Mouse (Mus musculus) frontal cortex, adult (tissue): ENCODE results near the gene Gps1.
"Not testable (repeated sequence)": the region's sequence is repeated elsewhere in the genome, so short reads cannot be mapped to it uniquely, and the experiment has no call there.

ENCODE experiments used
- ATAC-seq: cut with Nextera tagmentation; 2 replicates; pipeline ENCODE4 v1.9.2; 2017; ENCODE audit warnings: mild to moderate bottlenecking, moderate library complexity, mixed read lengths; ENCODE audit not compliant: low TSS enrichment

Gps1 gene

DNA sequence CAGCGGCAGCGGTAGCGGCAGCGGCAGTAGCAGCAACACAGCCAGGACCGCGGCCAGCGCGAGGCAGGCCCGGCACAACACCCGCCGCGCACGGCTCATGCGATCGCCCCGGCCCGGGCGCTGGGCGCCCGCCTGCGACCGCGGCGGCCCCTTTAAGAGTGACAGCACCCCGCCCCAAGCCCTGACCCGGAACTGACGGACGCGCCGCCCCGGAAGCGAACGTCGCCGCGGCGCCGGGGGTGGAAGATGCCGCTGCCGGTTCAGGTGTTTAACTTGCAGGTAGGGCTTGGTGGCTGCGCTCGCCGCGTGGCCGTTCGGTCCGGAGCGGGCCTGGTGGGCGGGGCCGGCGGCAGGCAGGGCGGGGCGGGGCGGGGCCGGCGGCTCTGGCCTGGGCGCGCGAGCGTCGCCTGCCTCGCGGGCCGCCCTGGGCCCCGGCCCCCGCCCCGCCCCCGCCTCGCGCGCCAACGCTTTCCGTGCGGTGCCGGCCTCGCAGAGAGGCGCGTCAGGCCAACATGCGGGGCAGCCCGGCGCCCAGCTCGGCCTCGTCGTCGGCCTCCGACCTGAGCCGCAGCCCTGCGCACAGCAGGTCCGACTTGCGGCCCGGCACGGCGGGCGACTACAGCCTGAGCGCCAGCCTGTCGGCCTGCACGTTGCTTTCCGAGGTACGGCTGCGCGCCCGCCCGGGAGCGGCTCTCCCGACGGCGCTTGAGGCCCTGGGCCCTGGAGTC lies at the start of gene Gps1, which contains the start of gene Rfng:
TSS of gene Gps1 (plus strand) at position 209 of the 728 bp plus-strand sequence.
TSS of gene Rfng (minus strand) at position 144 of the 728 bp plus-strand sequence.
- peak; percentile 81 for ATAC-seq

DNA sequence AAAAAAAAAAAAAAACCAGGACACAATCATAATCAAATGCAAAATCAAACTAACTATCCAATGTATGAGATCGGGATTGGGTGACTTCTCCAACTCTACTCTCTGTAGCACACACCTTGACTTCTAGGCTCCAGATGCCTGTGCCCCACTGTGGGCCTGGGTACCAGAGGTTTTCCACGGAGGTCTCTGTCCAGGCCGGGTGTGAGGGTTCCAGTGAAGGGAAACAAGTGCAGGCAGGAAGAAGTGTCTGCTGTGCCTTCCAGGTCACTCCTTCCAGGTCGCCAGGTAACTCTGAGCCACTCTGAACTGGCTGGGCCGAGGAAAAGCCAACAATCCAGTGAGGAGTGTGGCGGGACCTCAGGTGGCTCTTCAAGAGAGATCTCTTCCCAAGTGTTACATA lies 47.6 kb upstream of the Gps1 start:
- no peak for ATAC-seq

DNA sequence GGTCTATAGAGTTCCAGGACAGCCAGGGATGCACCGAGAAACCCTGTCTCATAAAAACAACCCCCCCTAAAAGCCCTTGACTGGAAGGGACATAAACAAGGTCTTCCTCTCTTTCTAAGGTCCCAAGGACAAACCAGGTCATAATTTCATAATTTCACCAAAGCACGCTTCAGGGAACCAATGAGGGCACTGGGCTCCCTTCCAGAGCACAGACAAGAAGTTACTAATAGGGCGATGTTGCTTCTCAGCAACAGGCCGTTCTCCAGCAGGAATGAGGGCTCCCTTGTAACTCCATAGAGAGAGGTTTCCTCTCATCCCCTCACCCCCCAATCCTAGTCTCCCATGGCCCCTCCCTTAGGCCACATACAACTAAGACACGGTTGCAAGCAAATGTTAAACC lies 43.1 kb upstream of the Gps1 start:
- ATAC-seq, result no peak

GRCm38 (mm10) chr11:120744121-120744701 lies 39.9 kb upstream of the Gps1 start:
- ATAC-seq, result no peak

GRCm38 (mm10) chr11:120747974-120748373 lies 36.1 kb upstream of the Gps1 start:
- no peak for ATAC-seq

DNA sequence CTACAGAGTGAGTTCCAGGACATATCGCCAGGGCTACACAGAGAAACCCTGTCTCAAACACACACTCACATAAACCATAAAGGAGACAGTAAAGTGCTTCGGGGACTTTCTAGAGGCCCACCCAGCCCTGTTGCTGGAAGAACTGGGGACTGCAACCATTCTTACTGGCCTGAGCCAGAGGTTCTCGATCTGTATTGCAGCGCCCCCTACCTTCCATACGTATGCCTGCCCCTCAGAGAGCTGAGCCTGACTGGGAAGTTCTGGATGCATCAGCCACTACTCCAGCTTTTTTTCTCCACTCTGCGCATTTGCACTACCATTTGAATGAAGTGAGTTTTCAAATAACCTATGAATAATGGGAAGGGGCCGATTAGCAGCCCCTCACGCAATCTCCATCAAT lies 34.6 kb upstream of the Gps1 start:
- ATAC-seq, result no peak

DNA sequence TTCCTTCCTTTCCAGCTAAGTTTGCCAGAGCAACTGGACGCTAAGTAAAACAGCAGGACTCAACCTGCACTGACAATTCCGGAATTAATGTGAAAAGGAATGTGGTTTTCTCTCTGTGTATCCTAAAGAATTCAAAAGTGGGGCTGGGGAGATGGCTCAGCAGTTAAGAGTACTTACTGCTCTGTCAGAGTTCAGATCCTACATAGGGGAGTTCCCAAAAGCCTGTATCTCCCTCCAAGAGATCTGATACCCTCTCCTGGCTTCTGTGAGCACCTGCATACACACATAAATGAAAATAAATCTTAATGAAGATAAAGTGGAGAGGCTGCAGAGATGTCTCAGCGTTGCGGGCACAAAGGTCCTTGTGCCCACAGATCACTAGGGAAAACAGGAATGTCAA lies 32.5 kb upstream of the Gps1 start:
- ATAC-seq, result no peak

DNA sequence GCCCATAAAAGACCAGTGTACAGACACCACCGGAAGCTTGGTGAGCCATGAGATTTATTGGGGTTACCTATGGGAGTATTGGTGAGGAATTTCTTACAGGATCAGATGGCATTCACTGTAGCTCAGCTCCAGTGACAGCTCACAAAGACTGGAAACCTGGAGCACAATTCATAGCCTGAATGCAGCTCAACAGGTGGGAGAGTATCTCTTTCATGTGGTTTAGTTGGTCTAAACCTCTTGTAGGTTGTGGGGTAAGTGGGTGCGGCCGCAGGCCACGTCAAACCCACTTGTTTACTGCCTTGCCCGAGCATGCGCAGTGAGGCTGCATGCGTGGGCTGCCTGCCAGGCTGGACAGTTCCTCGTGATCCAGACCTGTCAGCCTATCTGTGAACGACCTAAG lies 23.8 kb upstream of the Gps1 start:
- ATAC-seq, result no peak

GRCm38 (mm10) chr11:120761811-120762671 lies 22.0 kb upstream of the Gps1 start:
- no peak for ATAC-seq

DNA sequence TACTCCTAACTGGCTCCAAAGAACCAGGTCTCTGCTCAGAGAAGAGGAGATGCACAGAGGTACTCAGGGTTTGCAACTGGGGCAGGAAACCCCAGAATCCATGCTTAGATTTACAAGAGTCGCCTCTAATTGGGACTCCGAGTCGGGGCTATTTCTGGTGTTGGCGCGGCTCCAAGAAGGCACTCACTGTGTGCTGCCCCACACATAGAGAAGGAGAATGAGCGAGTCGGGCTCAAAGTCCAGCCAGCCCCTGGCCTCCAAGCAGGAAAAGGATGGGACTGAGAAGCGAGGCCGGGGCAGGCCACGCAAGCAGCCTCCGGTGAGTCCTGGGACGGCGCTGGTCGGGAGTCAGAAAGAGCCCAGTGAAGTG lies 21.4 kb upstream of the Gps1 start, which contains the start of gene Hmga1b:
TSS of gene Hmga1b (plus strand) at position 123 of the 370 bp plus-strand sequence.
- ATAC-seq, result not testable (repeated sequence)

DNA sequence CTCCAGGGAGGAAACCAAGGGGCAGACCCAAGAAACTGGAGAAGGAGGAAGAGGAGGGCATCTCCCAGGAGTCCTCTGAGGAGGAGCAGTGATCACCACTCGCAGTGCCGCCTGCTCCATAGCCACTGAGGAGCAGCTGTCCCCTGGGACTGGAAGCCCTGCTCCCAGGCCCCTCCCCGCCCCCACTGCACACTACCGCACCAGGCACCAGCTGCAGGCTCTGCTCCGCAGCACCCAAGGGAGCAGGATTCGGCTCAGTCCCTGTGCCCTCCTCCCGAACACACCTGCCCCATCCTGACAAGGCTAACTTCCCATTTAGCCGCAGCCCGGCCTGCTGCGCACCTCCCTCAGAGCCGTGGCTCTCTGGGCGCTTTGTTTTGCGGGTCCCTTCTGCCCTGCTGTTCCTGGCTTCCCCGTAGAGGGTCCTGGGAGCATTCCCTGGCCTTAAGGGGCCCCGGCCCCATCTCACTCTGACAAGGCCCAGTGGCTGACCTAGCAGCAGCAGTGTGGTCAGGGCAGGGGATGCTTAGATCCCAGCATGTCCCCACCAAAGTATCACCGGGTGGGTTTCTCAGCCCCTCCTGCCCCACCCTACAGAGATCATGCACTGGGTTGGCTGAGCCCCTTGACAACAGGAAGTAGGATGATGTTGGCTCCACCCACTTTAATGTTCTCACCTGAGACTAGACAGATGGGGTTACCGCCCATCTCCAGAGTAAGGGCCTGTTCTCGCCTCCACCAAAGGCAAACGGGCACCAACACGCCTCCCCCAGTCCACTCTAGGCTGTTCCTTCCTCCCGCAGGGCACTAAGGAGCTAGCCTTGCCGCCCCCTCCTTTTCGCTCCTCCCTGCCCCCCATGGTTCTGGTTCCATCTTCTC lies 20.7 kb upstream of the Gps1 start:
- ATAC-seq, result peak; percentile 57; the same call in 1 of the 2 replicates

DNA sequence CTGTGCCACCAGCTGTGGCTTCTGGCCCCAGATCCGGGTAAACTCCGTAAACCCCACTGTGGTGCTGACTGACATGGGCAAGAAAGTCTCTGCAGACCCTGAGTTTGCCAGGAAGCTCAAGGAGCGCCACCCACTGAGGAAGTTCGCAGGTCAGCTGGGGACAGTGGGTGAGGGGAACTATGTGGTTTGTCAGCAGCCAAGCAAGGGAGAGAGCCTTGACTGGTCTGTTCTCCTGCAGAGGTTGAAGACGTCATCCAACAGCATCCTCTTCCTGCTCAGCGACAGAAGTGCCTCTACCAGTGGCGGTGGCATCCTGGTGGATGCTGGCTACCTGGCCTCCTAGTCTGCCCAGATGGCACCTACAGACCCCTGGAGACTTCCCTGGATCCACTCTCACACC lies 17.0 kb upstream of the Gps1 start:
- ATAC-seq, result not testable (repeated sequence)

DNA sequence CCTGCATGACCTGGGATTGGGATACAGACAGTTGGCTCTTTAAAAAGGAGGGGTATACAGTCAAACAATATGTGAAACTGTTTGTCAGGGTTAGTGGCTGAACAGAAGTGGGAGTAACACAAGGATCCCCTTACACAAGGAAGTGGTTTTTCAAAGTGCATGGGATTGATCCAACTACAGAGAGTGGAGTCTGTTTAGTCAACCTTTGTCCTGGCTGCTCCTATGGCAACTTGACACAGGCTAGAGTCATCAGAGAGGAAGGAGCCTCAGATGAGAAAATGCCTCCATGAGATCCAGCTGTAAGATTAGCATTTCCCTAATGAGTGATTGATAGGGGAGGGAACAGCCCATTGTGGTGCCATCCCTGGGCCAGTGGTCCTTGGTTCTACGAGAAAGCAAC lies 15.9 kb upstream of the Gps1 start:
- ATAC-seq, result no peak

GRCm38 (mm10) chr11:120772749-120773148 lies 11.3 kb upstream of the Gps1 start:
- ATAC-seq, result no peak

DNA sequence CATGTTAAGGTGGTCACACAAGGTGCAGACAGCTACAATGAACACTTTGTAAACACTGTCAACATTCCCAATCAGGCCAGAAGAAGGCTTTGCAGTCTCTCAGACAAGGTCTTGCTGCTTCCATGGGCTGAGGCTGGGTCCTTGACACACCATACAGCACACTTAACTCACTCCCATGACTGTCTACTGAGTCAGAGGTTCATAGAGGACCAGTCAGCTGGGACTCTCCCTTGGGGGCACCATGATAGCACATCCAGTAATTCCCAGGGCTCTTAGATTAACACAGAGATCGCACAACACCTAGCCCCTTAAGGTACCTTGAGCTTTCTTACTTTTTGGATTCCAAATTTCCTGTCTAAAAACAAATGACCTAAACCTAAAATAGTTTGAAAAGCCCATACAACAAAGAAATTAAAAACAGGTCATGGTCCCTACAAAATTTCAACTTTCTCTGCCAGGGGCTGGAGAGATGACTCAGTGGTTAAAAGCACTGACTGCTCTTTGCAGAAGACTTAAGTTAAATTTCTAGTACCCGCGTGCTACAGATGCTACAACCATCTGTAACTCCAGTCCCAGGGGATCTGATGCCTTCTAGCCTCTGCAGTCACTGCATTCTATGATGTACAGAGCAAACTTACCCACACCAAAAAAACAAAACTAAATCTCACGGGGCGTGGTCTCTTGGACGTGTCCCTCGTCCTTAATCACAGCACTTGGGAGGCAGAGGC lies 10.4 kb upstream of the Gps1 start:
- ATAC-seq, result no peak

GRCm38 (mm10) chr11:120775774-120776469 lies 8.2 kb upstream of the Gps1 start:
- ATAC-seq, result peak; percentile 93

GRCm38 (mm10) chr11:120777123-120777522 lies 6.9 kb upstream of the Gps1 start:
- no peak for ATAC-seq

DNA sequence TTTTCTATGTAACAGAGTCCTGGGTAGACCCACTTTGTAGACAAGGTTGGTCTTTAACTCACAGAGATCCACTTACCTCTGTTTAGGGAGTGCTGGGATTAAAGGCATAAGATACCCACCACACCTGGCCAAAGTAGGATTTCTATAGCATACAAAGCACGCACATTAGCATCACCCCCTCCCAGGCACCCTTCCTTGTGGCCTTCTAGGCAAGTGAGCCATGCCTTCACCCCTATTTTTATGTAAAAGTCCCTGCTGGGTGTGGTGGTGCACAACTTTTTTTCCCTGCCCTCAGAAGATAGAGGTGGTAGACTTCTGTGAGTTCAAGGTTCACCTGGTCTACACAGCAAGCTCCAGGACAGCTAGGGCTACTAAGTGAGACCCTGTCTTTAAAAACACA lies 4.2 kb upstream of the Gps1 start:
- no peak for ATAC-seq

- not testable (repeated sequence) for ATAC-seq
Measured at GRCm38 (mm10) chr11:120781361-120781760, 2.7 kb upstream of the Gps1 start.

DNA sequence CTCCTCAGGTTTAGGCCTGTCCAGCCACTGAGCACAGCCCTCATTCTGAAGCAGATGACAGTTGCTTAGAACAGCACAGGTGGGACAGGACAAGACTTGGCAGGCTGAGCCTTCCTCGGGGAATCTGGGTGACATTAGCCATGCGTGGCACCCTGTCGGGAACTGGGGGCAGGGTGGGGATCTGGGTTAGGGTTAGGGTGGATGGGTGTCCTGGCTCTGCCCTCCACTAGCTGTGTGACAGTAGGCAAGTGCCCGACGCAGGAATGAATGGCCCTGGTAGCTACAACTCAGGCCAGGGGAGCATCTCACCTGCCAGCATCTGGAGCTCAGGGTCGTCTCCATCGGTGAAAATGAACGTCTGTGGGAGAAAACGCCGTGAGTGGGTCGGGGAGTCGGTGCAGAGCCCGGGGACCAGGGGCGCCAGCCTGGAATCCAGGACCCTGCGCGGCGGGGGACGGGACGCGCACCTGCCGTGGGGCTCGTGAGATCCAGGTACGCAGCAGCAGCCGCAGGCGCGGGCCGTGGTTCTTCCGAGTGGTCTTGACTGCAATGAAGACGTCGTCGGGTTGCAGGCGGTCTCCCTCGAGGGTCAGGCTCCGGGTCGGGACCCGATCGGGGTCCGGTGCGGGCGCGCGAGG lies 527 bp upstream of the Gps1 start:
- 0 out of 2 replicates have a peak, but pooled peaks have one; percentile 14 for ATAC-seq
